Mouse (Mus musculus): ENCODE measurements around the gene Armc9.
A peak's percentile ranks its signal among the peaks of the same experiment; 100 is the strongest.

The Armc9 gene

GRCm38 (mm10) chr1:86176066-86176465 is 21.5 kb downstream of the Armc9 start:
- DNase-seq = peak; percentile 58 to 85

DNA sequence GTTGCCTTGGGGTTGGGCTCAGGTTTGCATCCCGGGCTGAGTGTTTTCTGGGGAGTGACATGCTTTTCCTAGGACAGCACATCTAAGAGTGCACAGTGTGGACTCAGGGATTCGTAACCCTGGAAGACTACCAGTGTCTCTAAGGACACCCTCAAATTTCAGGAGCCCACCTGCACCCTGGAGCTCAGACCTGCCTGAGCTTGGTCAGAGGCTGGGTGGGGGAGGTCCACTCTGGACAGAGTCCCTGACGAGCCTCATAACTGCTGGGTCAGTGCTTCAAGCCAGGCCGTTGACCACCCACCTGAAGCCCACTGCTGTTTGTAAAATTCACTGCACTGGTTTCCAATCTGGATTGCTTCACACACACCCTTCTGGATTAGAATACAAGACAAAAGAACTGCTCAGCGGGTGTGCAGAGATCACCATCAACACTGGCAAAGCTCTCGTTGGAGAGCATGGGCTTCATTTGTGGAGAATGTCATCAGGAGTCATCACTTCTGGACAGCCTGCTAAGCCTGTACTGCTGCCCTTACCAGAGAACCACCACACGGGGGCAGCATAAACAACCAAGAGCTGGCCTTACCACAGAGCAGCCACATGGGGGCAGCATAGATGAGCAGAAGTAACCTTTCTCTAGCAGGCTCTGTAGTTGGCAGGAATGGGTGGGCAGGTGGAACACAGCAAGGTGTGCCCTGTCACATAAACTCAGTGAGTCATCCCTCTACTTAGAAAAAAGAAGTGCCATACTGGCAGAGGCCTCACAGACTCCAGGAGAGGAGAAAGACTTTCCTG is 24.1 kb downstream of the Armc9 start:
- DNase-seq = peak; percentile 56 to 79

GRCm38 (mm10) chr1:86182004-86182709 is 27.6 kb downstream of the Armc9 start:
- no peak for DNase-seq

DNA sequence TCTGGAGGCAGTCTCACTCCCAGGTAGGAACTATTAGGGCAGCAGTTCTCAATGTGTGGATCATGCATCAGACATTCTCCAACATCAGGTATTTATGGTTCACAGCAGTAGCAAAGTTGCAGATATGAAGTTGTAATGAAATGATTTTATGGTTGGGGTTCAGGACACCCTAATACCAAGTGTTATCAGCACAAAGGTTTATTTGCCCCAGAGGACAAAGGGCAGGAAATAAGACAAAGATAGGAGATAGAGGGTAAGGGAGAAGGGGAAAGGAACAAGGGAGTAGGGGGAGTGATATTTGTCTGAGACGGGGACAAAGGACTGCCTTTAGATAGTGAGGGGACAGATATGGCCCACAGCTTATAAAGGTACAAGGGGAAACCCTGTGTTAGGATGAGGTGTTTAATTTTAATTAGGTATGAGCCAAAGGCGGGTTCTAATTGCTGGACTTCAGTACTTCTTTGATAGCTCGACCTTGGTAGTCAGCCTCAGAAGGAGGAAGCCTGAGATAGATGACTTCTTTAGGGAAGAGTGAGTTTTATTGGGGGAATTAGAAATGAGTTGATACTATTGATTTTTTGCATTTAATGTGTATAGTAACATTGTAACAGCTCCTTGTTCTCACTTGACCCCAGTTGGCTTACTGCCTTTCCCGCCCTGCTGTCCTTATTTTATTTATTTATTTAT is 29.1 kb downstream of the Armc9 start:
- DNase-seq = no peak

DNA sequence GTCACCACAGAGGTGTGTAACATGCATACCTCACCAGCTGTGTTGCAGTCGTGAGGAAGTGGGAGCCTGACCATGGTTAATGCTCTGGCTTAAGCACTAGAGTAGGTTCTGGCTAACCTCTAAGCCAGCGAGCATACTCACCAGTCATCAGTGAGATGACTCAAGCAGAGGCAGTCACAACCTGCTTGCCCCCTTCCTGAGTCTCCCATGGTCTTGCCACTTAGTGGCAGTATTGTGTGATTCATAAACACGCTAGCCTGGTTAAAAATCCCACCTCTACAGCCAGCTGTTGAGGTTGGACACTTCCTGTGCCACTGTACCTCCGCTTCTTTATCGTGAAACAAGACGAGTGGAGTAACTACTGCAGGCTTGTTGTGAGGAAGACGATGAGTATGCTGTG is 32.2 kb downstream of the Armc9 start:
- no peak for DNase-seq

DNA sequence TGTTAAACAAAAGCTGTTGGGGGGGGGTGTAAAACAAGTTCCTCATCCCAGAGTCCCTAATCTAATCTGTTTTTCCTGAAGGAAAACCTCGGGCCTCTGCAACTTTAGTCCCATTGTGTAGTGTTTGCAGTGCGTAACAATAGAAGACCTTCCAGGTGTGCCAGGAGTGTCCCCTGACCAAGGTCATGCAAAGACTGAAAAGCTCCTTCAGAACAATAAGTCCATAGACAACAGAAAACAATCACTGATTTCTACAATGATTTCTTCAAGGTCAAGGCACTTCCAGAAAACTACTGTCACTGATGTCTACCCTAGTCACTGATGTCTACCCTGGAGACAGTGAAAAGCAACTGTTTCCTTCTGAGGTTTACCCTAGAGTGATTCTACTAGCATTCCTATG is 33.3 kb downstream of the Armc9 start:
- no peak for DNase-seq

DNA sequence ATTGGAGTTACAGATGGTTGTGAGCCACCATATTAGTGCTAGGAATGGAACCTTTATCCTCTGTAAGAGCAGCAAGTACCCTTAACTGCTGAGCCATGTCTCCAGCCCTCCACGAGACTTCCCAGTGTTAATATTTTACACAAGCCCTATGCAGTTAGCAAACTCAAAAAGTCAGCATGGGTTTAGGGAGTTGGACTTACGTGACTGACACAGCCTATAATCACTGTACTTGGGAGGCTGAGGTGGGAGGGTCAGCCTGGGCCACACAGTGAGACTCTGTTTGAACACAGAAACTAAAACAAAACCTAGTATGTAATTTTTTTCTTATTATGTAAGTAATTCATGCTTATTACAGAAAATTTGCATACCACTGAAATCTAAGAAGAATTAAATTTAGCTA is 33.7 kb downstream of the Armc9 start:
- peak in 1 of 2 experiments; percentile 20 for DNase-seq

- DNase-seq = no peak
These were observed 34.6 kb downstream of the Armc9 start for GRCm38 (mm10) chr1:86189034-86189702.

- no peak for DNase-seq
These were observed 36.3 kb downstream of the Armc9 start for GRCm38 (mm10) chr1:86190843-86191242.

DNA sequence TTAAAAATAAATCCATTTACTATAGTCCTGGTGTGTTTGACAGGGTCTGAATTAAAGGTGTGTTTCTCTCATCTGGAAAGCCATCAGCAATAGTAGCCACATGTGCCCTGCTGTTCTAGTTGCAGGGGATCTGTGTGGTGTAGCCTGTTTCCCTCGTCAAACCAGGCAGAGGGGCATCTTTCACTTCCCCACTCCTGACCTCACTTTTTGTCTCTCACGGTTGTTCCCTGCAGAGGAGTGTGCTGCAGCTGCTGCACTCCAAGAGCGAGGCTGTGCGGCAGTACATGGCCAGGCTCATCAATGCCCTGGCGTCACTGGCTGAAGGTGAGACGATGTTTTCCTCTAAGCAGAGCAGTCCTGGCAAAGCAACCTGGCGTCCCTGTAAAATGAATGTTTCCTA is 39.5 kb downstream of the Armc9 start:
- DNase-seq = no peak

GRCm38 (mm10) chr1:86198276-86198675 is 43.7 kb downstream of the Armc9 start:
- DNase-seq = no peak

- no peak for DNase-seq
These were observed 44.4 kb downstream of the Armc9 start for GRCm38 (mm10) chr1:86199026-86199425.

GRCm38 (mm10) chr1:86201312-86201711 is 46.7 kb downstream of the Armc9 start:
- DNase-seq = no peak

GRCm38 (mm10) chr1:86202617-86203219 is 48.1 kb downstream of the Armc9 start:
- no peak for DNase-seq

DNA sequence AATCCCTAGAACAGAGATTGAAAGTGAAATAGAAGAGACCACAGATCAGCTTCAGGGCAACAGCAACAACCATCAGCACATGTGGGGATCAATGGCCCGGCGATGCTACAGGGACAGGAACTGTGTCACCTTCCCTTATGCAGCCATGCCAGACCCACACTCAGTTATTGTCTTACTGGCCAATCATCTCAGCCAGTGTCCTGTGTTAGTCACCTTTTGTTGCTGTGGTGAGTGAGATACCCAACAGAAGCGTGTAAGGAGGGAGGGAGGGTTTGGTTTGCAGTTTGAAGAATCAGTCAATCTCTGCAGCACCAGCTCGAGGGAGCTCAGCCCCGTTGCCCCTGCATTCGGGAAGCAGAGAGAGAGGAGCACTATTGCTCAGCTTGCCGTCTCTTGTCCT is 56.1 kb downstream of the Armc9 start:
- no peak for DNase-seq

DNA sequence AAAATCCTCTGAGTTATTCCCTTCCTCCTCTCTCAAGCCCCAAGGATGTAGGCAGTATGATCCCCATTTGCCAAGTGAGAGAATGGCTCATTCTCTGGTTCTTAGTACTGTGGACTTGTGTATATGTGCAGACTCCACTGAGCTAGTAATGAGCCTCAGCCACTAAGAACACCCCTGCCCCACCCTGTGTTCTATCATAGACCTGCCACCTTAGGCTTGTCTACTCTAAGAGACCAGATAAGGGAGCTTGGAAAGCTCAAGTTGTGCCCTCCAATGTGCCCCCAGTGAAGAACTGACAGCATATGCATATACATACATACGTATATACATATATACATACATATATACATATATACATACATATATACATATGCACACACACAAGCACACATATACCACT is 56.9 kb downstream of the Armc9 start:
- DNase-seq = no peak

DNA sequence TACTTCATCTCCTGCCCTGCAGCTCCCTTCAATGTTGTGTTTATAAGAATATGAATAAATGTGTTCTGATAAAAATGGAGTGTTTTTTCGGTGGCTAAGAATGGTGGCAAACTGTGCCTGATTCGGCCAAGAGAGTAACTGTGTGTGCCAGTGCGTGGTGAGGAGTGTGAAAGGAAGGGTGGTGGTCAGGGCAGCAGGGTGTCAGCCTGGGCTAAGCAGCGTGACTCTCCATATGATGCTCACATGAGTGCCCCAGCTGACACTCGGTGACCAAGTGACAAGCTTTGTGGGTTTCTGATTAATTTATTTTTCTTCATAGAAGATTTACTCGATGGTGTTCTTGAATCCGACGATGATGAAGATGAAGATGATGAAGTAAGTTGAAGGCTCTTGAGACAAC is 58.2 kb downstream of the Armc9 start:
- no peak for DNase-seq

DNA sequence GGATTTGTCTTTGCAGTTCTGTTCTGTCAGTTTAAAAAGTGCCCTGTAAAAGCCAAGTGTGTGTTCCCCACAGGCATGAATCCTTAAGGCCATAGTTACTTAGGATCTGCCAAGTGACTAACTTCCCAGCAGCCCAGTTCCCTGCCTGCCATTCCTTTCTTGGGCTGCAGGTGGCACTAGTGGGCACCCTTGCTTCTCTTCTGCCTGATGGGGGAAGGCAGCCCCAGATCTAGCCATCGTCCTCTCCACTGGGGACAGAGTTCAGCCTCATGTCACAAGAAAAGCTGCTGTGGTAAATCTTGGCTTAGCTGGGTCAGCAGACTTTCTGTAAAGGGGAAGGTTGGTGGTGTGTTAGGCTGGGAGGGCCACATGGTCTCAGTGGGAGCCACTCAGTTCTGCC is 59.6 kb downstream of the Armc9 start:
- DNase-seq = peak; percentile 61 to 85

GRCm38 (mm10) chr1:86215297-86215696 is 60.7 kb downstream of the Armc9 start:
- DNase-seq = no peak

DNA sequence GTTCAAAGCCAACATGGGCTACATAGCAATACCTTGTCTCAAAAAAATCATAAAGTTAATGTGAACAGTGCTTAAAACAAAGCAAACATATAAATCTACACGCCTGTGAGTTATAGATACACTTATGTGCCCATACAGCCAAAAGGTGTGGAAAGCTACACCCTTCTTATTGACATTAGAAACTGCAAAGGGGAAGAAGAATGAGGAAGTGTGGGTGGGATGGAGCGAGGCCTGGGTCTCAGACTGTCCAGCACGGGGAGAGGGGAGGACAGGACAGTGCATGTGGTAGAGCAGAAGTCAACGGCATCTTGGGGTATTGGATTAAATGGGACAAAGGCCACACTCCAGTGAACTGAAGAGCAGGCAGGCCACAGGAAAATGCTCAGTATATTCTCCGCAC is 61.8 kb downstream of the Armc9 start:
- no peak for DNase-seq

GRCm38 (mm10) chr1:86217976-86218375 is 63.4 kb downstream of the Armc9 start:
- DNase-seq = peak in 1 of 2 experiments; percentile 4

DNA sequence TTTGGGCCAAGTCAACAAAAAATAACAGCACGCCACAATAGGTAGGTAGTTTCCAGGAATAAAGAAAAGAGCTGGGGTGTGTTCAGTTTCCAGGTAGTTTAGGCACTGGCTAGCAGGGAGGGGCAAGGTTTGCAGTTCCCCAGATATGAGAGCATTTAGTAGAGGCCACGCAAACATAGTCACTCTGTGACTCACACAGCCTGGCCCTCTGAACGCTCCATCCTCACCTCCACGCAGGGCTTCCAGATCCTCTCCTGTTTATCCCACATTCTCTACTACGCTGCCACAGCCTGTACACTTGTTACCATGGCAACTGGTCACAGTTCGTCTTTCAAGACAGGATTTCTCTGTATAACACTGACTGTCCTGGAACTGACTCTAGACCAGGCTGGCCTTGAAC is 70.6 kb downstream of the Armc9 start:
- DNase-seq = no peak

DNA sequence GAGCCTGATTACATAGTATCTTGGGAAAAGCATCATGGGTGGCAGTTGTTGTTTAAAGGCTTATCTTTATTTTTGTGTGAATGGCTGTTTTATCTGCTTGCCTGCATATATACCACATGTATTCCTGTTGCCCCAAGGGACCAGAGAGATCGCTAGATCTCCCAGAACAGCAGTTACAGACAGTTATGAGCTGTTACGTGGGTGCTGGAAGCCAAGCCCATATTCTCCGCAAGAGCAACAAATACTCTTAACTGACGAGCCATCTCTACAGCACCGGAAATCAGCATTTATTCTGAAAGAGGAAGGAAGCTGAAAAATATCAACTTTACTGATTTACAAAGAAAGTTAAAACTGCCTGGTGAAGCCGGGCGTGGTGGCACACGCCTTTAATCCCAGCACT is 74.1 kb downstream of the Armc9 start:
- DNase-seq = no peak

Measured in kidney, adult 8-10 months (tissue).